Mouse (Mus musculus): ENCODE data around the gene Mdm1. TPM values are rescaled to one million over a fixed set of nuclear protein-coding genes. Genes with fewer than 3 reads are reported as not detected.
"Not testable (repeated sequence)": the region's sequence is repeated elsewhere in the genome, so short reads cannot be mapped to it uniquely, and the experiment has no call there.

Mdm1 gene
- polyA plus RNA-seq, 1 experiment from 2014 or later, result 32.8 TPM

- no peak for DNase-seq (ENCODE audit: low spot score)
These were observed 19.0 kb upstream of the Mdm1 start for GRCm38 (mm10) chr10:118122441-118123162.

DNA sequence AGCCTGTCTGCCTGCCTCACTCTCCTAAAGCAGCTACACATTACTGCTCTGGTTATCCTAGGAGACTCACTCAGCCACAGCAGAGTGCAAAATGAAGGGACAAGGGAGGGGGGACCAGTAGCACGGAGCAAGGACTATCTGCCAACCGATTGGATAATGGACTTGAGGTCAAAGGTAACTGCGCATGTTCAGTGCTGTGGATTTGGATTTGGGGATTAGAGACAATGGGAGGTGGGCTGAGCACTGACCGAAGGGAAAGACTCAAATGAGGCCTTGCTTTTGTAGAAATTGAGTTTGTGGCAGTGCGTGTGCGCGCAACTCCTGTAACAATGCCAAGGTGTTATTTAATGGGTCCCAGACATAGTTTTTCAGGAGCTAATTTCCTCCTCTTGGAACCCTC is 16.4 kb upstream of the Mdm1 start:
- no peak for DNase-seq (ENCODE audit: low spot score)

DNA sequence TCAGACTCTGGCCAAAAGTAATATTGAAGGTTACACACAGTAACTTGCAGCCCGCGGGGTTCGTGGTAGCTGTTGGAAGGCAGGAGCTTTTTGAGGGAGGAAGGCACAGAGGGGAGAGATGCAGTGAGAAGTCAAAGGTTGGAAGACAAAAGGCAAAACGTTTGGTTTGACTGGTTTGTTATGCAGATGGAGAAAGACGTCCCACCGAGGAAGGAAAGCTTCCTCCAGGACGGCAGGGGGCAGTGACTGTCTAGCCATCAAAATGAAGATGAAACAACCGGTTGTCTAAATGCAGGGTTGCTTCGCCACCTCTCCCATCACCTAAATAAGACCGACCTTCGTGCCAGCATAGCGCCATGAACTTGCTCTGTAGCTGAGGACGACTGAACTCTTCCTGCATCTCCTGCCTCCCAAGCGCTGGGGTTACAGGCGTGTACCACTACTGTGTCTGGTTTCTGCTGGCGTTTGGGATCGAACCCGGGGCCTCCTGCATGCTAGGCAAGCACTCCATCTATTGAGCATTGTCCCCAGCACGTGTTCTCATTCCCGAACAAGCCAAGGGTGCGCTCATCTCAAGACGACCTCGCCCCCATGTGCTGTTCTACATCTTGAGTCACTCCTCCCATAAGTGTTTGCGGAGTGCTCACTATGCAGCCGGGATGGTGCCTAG is 15.7 kb upstream of the Mdm1 start:
- DNase-seq (ENCODE audit: low spot score), result no peak

DNA sequence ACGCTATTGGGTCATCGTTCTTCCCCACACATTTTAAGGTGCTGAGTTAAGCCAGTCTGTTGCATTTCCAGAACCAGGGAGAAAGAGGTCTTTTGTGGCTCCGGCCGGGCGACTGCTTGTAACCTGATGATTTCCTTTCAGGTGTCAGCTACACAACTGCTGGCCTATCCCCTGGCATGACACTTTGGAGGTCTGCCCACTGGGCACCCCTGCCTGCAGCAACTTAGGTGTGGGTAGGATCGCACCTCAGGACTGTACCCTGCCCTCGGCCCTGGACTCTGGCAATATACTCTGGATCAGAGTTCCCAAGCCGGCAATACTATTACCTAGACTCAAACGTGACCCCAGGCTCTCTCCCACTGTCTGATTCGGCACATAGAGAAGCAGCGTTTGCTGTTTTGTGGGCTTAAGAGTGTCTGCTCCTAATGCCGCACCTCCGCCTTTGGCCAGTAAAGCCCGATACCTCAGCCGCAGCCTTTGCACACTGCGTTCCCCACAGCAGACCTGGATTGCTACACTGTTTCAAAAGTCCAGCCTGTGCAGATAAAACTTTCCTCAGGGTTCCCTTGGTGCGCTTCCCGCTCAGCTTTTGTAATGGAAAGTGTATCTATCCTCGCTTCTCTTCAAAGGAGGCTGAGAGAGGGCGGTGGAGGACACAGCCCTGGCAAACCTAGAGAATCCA is 12.5 kb upstream of the Mdm1 start:
- DNase-seq (ENCODE audit: low spot score), result no peak

DNA sequence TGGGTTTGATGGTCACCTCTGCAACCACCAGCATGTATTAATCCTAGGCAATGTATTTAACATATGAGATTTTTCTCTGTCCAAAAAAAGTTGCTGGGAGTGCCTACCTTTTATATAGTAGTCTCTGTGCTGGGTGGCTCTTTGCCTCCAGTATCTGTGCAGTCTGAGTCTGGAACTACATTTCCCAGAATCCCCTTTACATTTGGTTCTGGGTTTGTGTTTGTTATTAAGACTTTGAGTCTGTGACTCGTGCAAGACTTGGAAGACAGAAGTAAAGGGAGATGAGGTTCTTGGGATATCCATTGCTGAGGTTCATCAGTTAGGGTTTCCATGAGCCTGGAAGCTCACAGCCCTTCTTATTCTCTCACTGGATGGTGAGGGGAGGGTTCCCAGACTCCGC is 11.6 kb upstream of the Mdm1 start:
- DNase-seq (ENCODE audit: low spot score), result no peak

- DNase-seq (ENCODE audit: low spot score), result no peak
These were observed 8.6 kb upstream of the Mdm1 start for GRCm38 (mm10) chr10:118132993-118133392.

- DNase-seq (ENCODE audit: low spot score), result no peak
These were observed 3.1 kb upstream of the Mdm1 start for GRCm38 (mm10) chr10:118138508-118138907.

GRCm38 (mm10) chr10:118139837-118140570 is 1.6 kb upstream of the Mdm1 start:
- DNase-seq (ENCODE audit: low spot score), result no peak

GRCm38 (mm10) chr10:118141884-118142801 is 532 bp downstream of the Mdm1 start:
- no peak for DNase-seq (ENCODE audit: low spot score)

DNA sequence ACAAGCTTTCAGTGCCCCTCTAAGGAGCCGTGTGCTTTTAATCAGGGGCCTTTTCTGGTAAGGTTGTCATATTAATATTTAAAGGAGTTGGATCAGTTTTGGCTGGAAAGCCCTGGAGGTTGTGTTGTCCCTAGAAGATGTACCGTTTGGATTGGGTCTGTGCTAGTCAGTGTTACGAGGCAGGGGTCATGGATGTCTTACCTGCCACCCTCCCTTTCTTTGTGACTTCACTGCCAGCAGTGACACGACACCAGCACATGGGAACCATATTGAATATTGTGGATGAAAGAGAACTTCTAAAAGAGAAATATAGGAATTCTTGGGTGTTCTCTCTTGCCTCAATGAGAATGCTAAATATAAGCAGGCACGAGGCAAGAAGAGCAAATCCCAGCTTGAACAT is 7.8 kb downstream of the Mdm1 start:
- DNase-seq (ENCODE audit: low spot score), result no peak

DNA sequence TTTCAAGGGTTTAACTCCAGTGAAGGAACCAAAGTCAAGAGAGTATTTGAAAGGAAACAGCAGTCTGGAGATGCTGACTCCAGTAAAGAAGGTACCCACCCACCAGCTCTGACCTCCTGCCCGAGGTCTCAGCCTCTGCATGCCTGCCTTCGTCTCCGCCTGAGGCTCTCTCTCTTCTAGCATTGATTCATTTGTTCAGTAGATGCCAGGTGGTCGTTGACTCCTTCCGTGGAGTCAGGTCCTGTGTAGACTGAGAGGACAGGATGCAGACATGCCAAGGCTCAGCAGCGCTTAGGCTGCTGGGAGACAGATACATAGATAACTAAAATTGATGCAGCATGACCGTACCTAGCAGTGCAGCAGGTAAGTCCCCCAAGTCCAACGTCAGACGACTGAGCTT is 9.3 kb downstream of the Mdm1 start:
- DNase-seq (ENCODE audit: low spot score), result no peak

GRCm38 (mm10) chr10:118155932-118156331 is 14.3 kb downstream of the Mdm1 start:
- DNase-seq (ENCODE audit: low spot score), result peak; percentile 44

DNA sequence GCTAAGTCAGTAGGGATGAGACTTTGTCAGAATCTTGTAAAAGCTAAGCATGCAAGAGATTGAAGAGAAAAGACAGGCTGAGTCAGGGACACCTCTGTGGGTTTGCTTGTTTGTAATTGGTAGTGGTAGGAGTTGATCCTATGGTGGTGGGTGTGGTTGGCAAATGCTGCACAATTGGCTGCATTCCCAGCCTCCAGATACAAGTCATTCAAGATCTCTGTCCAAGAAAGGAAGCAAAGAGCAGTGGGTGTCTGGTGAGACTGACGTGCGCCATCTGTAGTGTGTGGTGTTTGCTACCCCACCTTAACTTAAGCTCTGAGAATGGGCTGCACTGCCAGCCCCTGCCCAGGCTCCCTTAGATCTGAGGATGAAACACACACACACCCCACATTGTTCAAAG is 19.5 kb downstream of the Mdm1 start:
- DNase-seq (ENCODE audit: low spot score), result no peak

DNA sequence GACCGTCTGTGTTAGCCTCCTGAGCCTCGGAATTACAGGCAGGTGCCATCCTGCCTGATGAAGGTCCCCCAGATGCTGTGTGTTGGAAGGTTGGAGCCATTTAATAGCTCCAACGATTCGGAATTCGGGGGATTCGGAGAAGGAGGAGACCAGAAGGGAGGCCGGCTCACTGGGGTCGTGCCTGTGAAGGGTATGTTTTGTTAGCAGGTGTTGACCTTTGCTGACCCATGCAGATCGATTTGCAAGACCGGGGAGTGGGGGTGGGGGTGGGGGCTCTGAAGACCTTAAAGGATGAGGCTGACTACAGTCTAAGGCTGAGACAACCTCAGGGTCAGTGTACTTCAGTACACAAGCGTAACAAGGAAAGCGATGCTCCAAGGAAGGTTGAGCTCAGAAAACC is 27.6 kb downstream of the Mdm1 start:
- DNase-seq (ENCODE audit: low spot score), result no peak

DNA sequence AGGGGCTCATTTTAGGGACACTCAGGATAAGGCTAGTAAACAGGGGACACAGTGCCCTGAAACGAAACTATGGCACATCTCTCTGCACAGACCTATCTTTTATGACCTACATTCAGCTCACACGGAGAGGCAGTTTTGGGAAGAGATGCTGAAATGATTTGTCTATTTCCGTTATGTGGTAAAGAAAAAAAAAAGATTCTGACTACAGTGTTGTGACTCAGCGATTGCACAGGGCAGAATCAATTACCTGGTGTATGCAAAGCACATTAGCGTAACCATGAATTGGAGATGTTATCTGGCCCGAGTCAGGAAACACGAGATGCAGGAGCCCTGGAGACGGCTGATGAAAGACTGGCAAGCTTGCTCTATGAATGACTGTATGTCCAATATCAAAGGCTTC is 30.8 kb downstream of the Mdm1 start:
- DNase-seq (ENCODE audit: low spot score), result peak; percentile 41

DNA sequence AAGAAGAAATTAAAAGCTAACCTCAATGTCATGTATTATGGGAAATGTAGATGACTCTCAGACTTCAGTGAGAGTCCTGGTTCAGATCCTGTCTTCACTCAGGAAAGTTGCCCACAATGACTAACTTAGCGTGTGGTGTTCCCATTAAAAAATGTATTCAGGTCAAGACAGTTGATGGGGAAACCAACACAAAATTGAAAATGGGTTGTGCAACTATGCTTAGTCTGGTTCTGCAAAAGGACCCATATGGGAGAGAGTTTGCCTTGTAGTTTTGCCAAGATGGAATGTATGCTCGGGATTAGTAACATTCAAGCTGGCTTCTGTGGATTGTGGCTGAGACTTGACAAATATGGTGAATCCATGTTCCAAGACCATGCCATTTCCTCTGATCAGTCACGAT is 31.3 kb downstream of the Mdm1 start:
- no peak for DNase-seq (ENCODE audit: low spot score)

GRCm38 (mm10) chr10:118175542-118175941 is 33.9 kb downstream of the Mdm1 start:
- DNase-seq (ENCODE audit: low spot score), result not testable (repeated sequence)

DNA sequence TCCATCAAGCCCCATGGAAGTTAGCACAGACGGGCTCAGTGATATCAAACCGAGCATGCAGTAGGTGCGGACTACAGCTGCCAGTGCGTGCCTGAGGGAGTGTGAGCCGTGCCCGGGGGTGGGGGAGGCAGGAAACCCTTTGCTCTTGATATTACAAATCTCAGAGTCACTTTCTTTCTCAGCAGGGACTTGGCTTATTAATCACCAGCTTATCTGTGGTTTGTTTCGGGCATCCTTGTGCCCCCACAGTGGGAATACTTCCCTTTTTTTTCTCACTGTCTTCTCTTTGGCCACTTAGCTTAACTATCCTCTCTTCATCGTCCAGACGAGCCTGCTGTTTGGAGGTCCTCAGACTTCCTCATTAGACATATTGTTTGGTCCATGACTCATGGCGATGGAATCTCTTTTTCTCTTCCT is 37.1 kb downstream of the Mdm1 start:
- DNase-seq (ENCODE audit: low spot score), result no peak

GRCm38 (mm10) chr10:118179265-118179664 is 37.7 kb downstream of the Mdm1 start:
- DNase-seq (ENCODE audit: low spot score), result no peak

GRCm38 (mm10) chr10:118195150-118195549 is 53.5 kb downstream of the Mdm1 start:
- not testable (repeated sequence) for DNase-seq (ENCODE audit: low spot score)

- no peak for DNase-seq (ENCODE audit: low spot score)
These were observed 63.0 kb downstream of the Mdm1 start, which contains the start of gene Il22 for GRCm38 (mm10) chr10:118204642-118205041. TSS of gene Il22 (plus strand) at chr10:118204942.

Measured in thymus, postnatal 0 days (tissue).